22 mouse cellular contexts compared by ENCODE assay signal in genomic region chr19:35143781-35144180, GRCm38 (mm10).
DNase-seq lines count a peak whose midpoint lies in the region; ATAC-seq lines count a peak whose summit lies in the region.
"Had no signal": no experiment of that assay in that cellular context is flagged by ENCODE, and none has a peak within 500 bp of the region (broad histone marks: within the 10 kb centered on the region; RNA-seq: fewer than 3 reads in every experiment).

No protein-coding gene starts in this region.

- intact Hi-C loops in left cerebral cortex, postnatal 14 days (cut with DNase I) = no loop called here
- intact Hi-C loops in heart, postnatal 10 days (cut with DNase I) = no loop called here

- peak; percentile 89 for ATAC-seq in common myeloid progenitor, adult 5-6 weeks (replicated peaks; ENCODE audit: low read depth, poor library complexity, severe bottlenecking)
- peak; percentile 39 to 46; a peak in 3 of 4 replicates for ATAC-seq in hematopoietic stem cell, adult 5-6 weeks (replicated peaks in 1 of 2; ENCODE audit: insufficient read depth in 1 of 2, low FRiP score in 2 of 2, low TSS enrichment in 1 of 2, low read depth in 1 of 2, poor library complexity in 2 of 2, severe bottlenecking in 2 of 2)
- ATAC-seq in megakaryocyte progenitor cell, adult 5-6 weeks (replicated peaks; ENCODE audit: poor library complexity) = peak; percentile 88
- ATAC-seq: activated CD4-positive, CD25-positive, alpha-beta regulatory T cell, adult 4 months; CD4-positive, CD25-positive, alpha-beta regulatory T cell, adult 4 months; forebrain, embryonic 14.5 days; forebrain, embryonic 16.5 days; Patski had no signal

- DNase-seq in lung, postnatal 36 days = peak; percentile 1
- no peak for DNase-seq in lung, postnatal 10 days
- DNase-seq in left cerebral cortex, postnatal 14 days (ENCODE audit: low spot score in 2 of 2) = no peak
- DNase-seq in gastrocnemius, postnatal 25 days = no peak
- no peak for DNase-seq in heart, postnatal 10 days
- DNase-seq: adrenal gland, adult 8-10 months; adrenal gland, postnatal 14 days; adrenal gland, postnatal 36 days; B cell, adult 2 months; cerebellum, adult 11-12 months; cerebellum, adult 2 months; cerebellum, adult 9-10 months; cerebellum, postnatal 25 days; embryo, embryonic 11 days had no signal
